Mouse (Mus musculus): Measurements from ENCODE around the gene Tmem104.

Gene Tmem104

GRCm38 (mm10) chr11:115226811-115227491, 39.7 kb downstream of the Tmem104 start:
- in situ Hi-C loops (cut with MboI, MseI): no loop called here

- in situ Hi-C loops (cut with MboI, MseI): no loop called here
Observed at GRCm38 (mm10) chr11:115227640-115228039, 40.4 kb downstream of the Tmem104 start.

GRCm38 (mm10) chr11:115228430-115228829, 41.1 kb downstream of the Tmem104 start:
- in situ Hi-C loops (cut with MboI, MseI): no loop called here

GRCm38 (mm10) chr11:115229021-115229930, 42.0 kb downstream of the Tmem104 start:
- in situ Hi-C loops (cut with MboI, MseI): no loop called here

- in situ Hi-C loops (cut with MboI, MseI): no loop called here
Observed at GRCm38 (mm10) chr11:115231168-115231915, 44.1 kb downstream of the Tmem104 start.

GRCm38 (mm10) chr11:115231924-115232323, 44.6 kb downstream of the Tmem104 start:
- in situ Hi-C loops (cut with MboI, MseI): no loop called here

- in situ Hi-C loops (cut with MboI, MseI): no loop called here
Observed at GRCm38 (mm10) chr11:115232889-115233288, 45.6 kb downstream of the Tmem104 start.

GRCm38 (mm10) chr11:115233526-115234290, 46.4 kb downstream of the Tmem104 start:
- in situ Hi-C loops (cut with MboI, MseI): no loop called here

GRCm38 (mm10) chr11:115234320-115235044, 47.2 kb downstream of the Tmem104 start:
- in situ Hi-C loops (cut with MboI, MseI): no loop called here

GRCm38 (mm10) chr11:115236570-115236969, 49.3 kb downstream of the Tmem104 start:
- in situ Hi-C loops (cut with MboI, MseI): no loop called here

- in situ Hi-C loops (cut with MboI, MseI): no loop called here
Observed at GRCm38 (mm10) chr11:115241402-115241801, 54.1 kb downstream of the Tmem104 start.

GRCm38 (mm10) chr11:115242746-115243145, 55.5 kb downstream of the Tmem104 start:
- in situ Hi-C loops (cut with MboI, MseI): no loop called here

GRCm38 (mm10) chr11:115243783-115244182, 56.5 kb downstream of the Tmem104 start:
- in situ Hi-C loops (cut with MboI, MseI): no loop called here

GRCm38 (mm10) chr11:115244840-115245239, 57.6 kb downstream of the Tmem104 start:
- in situ Hi-C loops (cut with MboI, MseI): no loop called here

GRCm38 (mm10) chr11:115246386-115246785, 59.1 kb downstream of the Tmem104 start:
- in situ Hi-C loops (cut with MboI, MseI): no loop called here

- in situ Hi-C loops (cut with MboI, MseI): no loop called here
Observed at GRCm38 (mm10) chr11:115247240-115247639, 60.0 kb downstream of the Tmem104 start.

GRCm38 (mm10) chr11:115247945-115248344, 60.7 kb downstream of the Tmem104 start:
- in situ Hi-C loops (cut with MboI, MseI): no loop called here

GRCm38 (mm10) chr11:115249721-115250404, 62.6 kb downstream of the Tmem104 start:
- in situ Hi-C loops (cut with MboI, MseI): no loop called here

GRCm38 (mm10) chr11:115250405-115251090, 63.3 kb downstream of the Tmem104 start:
- in situ Hi-C loops (cut with MboI, MseI): no loop called here

Measured in T-helper 17 cell (primary cell).